Mouse (Mus musculus) intestine, postnatal 0 days (tissue): ENCODE measurements around the gene Ankrd6. TPM values are rescaled to one million over a fixed set of nuclear protein-coding genes. Genes with fewer than 3 reads are reported as not detected.

Experiments used
- ATAC-seq: fragments of 200-750 bp; cut with Nextera tagmentation; 2 replicates; pipeline ENCODE4 v1.8.0; 2017; ENCODE audit warnings: mild to moderate bottlenecking, moderate TSS enrichment, moderate library complexity
- H3K27ac ChIP-seq: fragments of 300-500 bp; sonication (generic); 2 replicates; pipeline ENCODE4 v1.5.1; 2014; ENCODE audit warnings: mild to moderate bottlenecking, low read depth, low read length, moderate library complexity
- H3K27me3 ChIP-seq: fragments of 300-500 bp; sonication (generic); replicated peaks from 2 replicates; pipeline ENCODE4 v1.6.1; 2014; ENCODE audit warnings: low read length, mixed read lengths; ENCODE audit not compliant: control insufficient read depth, insufficient read depth
- H3K36me3 ChIP-seq: fragments of 300-500 bp; sonication (generic); 2 replicates; pipeline ENCODE4 v1.6.1; 2014; ENCODE audit warnings: mild to moderate bottlenecking, moderate library complexity; ENCODE audit not compliant: control insufficient read depth, insufficient read depth
- H3K4me1 ChIP-seq: fragments of 300-500 bp; sonication (generic); replicated peaks from 2 replicates; pipeline ENCODE4 v1.6.1; 2014; ENCODE audit warnings: antibody characterized with exemption, low read length, mixed read lengths; ENCODE audit not compliant: control insufficient read depth, insufficient read depth
- H3K4me2 ChIP-seq: fragments of 300-500 bp; sonication (generic); replicated peaks from 2 replicates; pipeline ENCODE4 v1.6.1; 2014; ENCODE audit warnings: low read depth, mild to moderate bottlenecking, moderate library complexity
- H3K4me3 ChIP-seq: fragments of 300-500 bp; sonication (generic); 2 replicates; pipeline ENCODE4 v1.5.1; 2014; ENCODE audit warnings: low read depth, low read length
- H3K9ac ChIP-seq: fragments of 300-500 bp; sonication (generic); 2 replicates; pipeline ENCODE4 v1.6.1; 2014; ENCODE audit warnings: mild to moderate bottlenecking, low read depth, low read length
- H3K9me3 ChIP-seq: fragments of 300-500 bp; sonication (generic); 2 replicates; pipeline ENCODE4 v1.6.1; 2016; ENCODE audit warnings: mixed run types; ENCODE audit not compliant: control insufficient read depth
- CTCF ChIP-seq: sonication (generic); IDR thresholded peaks from 2 replicates; pipeline ENCODE4 v1.5.1; 2016; ENCODE audit warnings: low read depth, mild to moderate bottlenecking, control low read depth, antibody characterized with exemption, moderate library complexity
- WGBS: fragments of 180-500 bp; shearing (Covaris S2); extraction: QIAGEN DNeasy Blood & Tissue Kit; methylation state at CpG from one replicate; pipeline ENCODE4 v1.1.7; 2014; 5-methylcytosine and 5-hydroxymethylcytosine counted together
- polyA plus RNA-seq: library from polyadenylated mRNA; unstranded; fragments of >200 nt; fragmentation: Nextera tagmentation; extraction: Ambion mirVana; gene quantifications from 2 replicates; pipeline ENCODE4 v1.2.1, GENCODE M21; 2015

Gene Ankrd6
- polyA plus RNA-seq, 1 experiment from 2014 or later = 1.3 TPM

DNA sequence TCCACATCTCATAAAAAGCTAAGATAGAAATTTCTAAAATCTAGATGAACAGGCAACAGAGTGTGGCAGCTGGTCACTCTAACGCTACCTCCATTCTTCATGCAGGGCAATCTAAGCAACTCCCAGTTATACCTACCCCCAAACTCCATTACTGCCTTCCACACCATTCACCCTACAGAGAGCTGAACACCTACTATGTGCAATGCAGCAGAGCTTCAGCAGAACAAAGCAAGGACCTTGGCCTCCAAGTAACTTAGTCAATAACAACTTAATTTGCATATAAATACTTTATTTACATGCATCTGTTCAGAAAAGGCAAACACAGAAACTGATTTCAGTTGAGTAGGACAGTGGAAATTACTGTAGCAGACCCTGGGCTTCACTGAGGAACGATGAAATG lies 44.7 kb downstream of the Ankrd6 start:
- H3K4me3 ChIP-seq = no peak overlapping the region
- no peaks in the 10 kb centered on the region for H3K27me3 ChIP-seq
- no peak overlapping the region for H3K4me2 ChIP-seq
- no peaks in the 10 kb centered on the region for H3K9me3 ChIP-seq
- H3K36me3 ChIP-seq = no peaks in the 10 kb centered on the region
- H3K9ac ChIP-seq = no peak overlapping the region
- WGBS = 93% methylated on average over 2 of the region's 2 CpGs
- TF ChIP-seq CTCF = no peak
- 0 out of 2 replicates have a peak, but pooled peaks cover 3% of the 10 kb centered on the region for H3K4me1 ChIP-seq
- no peak for ATAC-seq
- H3K27ac ChIP-seq = no peak overlapping the region

DNA sequence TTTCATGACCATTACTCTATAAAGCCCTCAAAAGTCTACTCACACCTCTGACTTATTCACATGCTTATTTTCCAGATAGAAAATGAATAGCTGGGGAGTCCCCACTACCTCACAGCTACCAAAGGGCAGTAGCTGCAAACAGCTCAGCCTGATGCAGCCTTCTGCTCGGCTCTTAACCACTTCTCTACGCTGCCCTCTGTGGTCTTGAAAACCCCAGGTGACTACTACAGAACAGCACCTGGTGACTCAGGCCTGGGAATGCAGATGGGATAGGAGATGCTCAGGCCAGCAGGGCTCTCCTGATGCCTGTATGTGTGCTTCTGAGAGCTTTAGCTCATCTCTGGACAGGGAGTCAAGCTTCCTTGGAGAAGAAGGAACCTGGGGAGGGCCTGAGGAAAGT lies 45.3 kb downstream of the Ankrd6 start:
- Histone ChIP-seq H3K9me3 (no peaks in the 10 kb centered on the region), H3K4me2 (no peak overlapping the region), H3K4me1 (0 out of 2 replicates have a peak, but pooled peaks cover 3% of the 10 kb centered on the region), H3K36me3 (no peaks in the 10 kb centered on the region), H3K27ac (no peak overlapping the region), H3K4me3 (no peak overlapping the region), H3K27me3 (no peaks in the 10 kb centered on the region), H3K9ac (no peak overlapping the region)
- no peak for ATAC-seq
- TF ChIP-seq CTCF = no peak
- 72% methylated on average over 2 of the region's 2 CpGs for WGBS

DNA sequence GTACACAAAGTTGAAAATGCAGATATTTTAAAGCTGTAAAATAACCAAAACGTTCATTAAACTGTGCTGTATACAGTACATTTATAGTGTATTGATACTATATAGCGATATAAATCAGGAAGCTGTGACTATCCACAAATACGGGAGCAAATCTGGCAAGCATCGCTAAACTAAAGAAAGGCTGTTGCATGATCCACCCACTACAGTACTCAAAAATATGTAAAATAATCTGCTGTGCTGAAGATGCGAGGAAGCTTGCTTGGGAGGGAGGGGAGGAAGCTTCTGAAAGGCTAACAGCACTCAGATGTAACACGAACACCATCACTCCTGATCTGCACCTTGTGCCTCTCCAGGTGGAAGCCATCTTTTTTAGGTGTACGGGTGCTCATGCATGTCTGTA lies 46.8 kb downstream of the Ankrd6 start:
- no peaks in the 10 kb centered on the region for H3K27me3 ChIP-seq
- no peaks in the 10 kb centered on the region for H3K36me3 ChIP-seq
- no peaks in the 10 kb centered on the region for H3K4me1 ChIP-seq
- 85% methylated on average over 7 of the region's 7 CpGs for WGBS
- no peak overlapping the region for H3K4me3 ChIP-seq
- H3K27ac ChIP-seq = no peak overlapping the region
- TF ChIP-seq CTCF = no peak
- H3K4me2 ChIP-seq = no peak overlapping the region
- H3K9me3 ChIP-seq = no peaks in the 10 kb centered on the region
- ATAC-seq = no peak
- H3K9ac ChIP-seq = no peak overlapping the region

DNA sequence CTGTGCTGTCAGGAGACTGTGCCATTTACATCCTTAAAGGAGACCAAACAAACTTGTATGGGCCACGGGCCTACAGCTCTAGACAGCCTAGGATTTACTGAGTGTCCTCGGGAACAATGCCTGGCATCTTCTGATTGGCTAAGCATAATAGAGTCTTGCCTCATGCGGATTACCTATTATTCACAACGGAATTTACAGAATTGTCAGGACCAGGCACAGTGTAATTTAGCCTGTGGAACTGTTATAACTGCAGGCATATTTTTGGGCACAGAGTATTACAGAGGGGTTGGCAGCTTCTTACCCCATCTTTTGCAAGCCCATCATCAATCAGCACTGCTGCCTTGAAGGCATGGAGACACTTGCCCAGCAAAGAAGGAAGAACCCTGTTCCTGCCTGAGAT lies 51.6 kb downstream of the Ankrd6 start:
- Histone ChIP-seq H3K27me3 (no peaks in the 10 kb centered on the region), H3K36me3 (no peaks in the 10 kb centered on the region), H3K9ac (no peak overlapping the region), H3K27ac (no peak overlapping the region), H3K4me3 (no peak overlapping the region), H3K4me1 (no peaks in the 10 kb centered on the region), H3K4me2 (no peak overlapping the region), H3K9me3 (no peaks in the 10 kb centered on the region)
- 50% methylated on average over 4 of the region's 4 CpGs for WGBS
- ATAC-seq = no peak
- TF ChIP-seq CTCF = no peak

DNA sequence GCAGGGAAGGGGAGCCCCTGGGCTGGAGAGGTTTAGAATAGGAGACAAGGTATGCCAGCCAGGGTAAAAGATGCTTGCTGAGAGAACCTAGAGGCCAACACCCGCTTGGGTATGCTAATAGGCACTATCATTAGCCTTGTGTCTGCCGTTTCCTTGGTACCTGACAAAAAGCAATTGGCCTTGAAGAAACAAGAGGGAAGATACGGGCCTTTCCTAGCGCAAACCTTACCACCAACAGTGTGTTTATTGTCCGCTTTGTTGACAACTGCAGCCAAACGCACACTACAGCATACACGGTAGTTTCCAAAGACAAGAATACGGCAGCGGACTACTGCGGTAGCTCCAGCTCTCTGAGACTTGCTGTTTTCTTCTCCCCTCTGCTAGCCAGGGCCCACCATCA lies 59.3 kb downstream of the Ankrd6 start:
- Histone ChIP-seq H3K4me2 (no peak overlapping the region), H3K27me3 (no peaks in the 10 kb centered on the region), H3K4me1 (no peaks in the 10 kb centered on the region), H3K9ac (no peak overlapping the region), H3K36me3 (no peaks in the 10 kb centered on the region), H3K4me3 (no peak overlapping the region), H3K9me3 (no peaks in the 10 kb centered on the region), H3K27ac (no peak overlapping the region)
- no peak for TF ChIP-seq CTCF
- 85% methylated on average over 10 of the region's 10 CpGs for WGBS
- ATAC-seq = no peak

DNA sequence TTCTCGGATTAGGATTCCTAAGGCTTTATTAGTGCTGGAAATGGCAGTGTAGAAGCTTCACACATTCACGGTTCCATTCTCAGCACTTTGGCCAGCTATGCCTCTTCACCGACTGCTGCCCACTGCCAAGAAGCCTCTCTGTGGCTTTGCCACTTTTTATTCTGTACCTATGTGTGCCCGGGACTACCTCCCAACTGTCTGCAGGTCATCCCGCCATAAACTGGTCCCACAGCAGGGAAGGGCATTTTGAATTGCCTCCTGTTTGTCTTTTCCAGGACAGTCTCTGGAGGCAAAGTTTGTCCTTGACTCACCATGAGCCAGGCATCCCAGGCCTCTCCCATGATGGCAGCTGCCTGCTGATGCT lies 59.9 kb downstream of the Ankrd6 start:
- H3K4me2 ChIP-seq = no peak overlapping the region
- H3K36me3 ChIP-seq = no peaks in the 10 kb centered on the region
- no peak overlapping the region for H3K27ac ChIP-seq
- H3K9me3 ChIP-seq = no peaks in the 10 kb centered on the region
- H3K27me3 ChIP-seq = no peaks in the 10 kb centered on the region
- no peak for TF ChIP-seq CTCF
- 84% methylated on average over 5 of the region's 5 CpGs for WGBS
- no peak overlapping the region for H3K4me3 ChIP-seq
- no peaks in the 10 kb centered on the region for H3K4me1 ChIP-seq
- no peak for ATAC-seq
- H3K9ac ChIP-seq = no peak overlapping the region
